Mouse (Mus musculus) forebrain, embryonic 11.5 days (tissue): ENCODE measurements around the gene Ggt5. TPM values are rescaled to one million over a fixed set of nuclear protein-coding genes. Genes with fewer than 3 reads are reported as not detected.

Source experiments
- ATAC-seq: fragments of 200-750 bp; cut with Nextera tagmentation; replicated peaks from 2 replicates; pipeline ENCODE4 v1.8.0; 2017; ENCODE audit warnings: moderate TSS enrichment; ENCODE audit not compliant: low FRiP score
- DNase-seq: peaks from one replicate; pipeline ENCODE4 v3.0.0-alpha.2; 2017; ENCODE audit warnings: low spot score
- H3K27ac ChIP-seq: fragments of 300-500 bp; sonication (generic); 2 replicates; pipeline ENCODE4 v1.5.1; 2014; ENCODE audit warnings: low read depth, low read length
- H3K27me3 ChIP-seq: fragments of 300-500 bp; sonication (generic); 2 replicates; pipeline ENCODE4 v1.6.1; 2014; ENCODE audit warnings: mild to moderate bottlenecking, low read length, mixed read lengths; ENCODE audit not compliant: control insufficient read depth, insufficient read depth
- H3K36me3 ChIP-seq: fragments of 300-500 bp; sonication (generic); 2 replicates; pipeline ENCODE4 v1.6.1; 2014; ENCODE audit warnings: mild to moderate bottlenecking, low read length, moderate library complexity, mixed read lengths; ENCODE audit not compliant: control insufficient read depth, insufficient read depth
- H3K4me1 ChIP-seq: fragments of 300-500 bp; sonication (generic); replicated peaks from 2 replicates; pipeline ENCODE4 v1.6.1; 2014; ENCODE audit warnings: low read length, mixed read lengths; ENCODE audit not compliant: control insufficient read depth, insufficient read depth
- H3K4me2 ChIP-seq: fragments of 300-500 bp; sonication (generic); 2 replicates; pipeline ENCODE4 v1.6.1; 2014; ENCODE audit warnings: low read depth, mild to moderate bottlenecking, low read length, moderate library complexity, mixed read lengths; ENCODE audit not compliant: severe bottlenecking
- H3K4me3 ChIP-seq: fragments of 300-500 bp; sonication (generic); 2 replicates; pipeline ENCODE4 v1.5.1; 2014; ENCODE audit warnings: low read depth, low read length
- H3K9ac ChIP-seq: fragments of 300-500 bp; sonication (generic); 2 replicates; pipeline ENCODE4 v1.6.1; 2014; ENCODE audit warnings: low read length
- H3K9me3 ChIP-seq: fragments of 300-500 bp; sonication (generic); 2 replicates; pipeline ENCODE4 v1.6.1; 2016; ENCODE audit warnings: low read length, mixed read lengths; ENCODE audit not compliant: control insufficient read depth
- WGBS: fragments of 180-500 bp; shearing (Covaris S2); extraction: QIAGEN DNeasy Blood & Tissue Kit; methylation state at CpG from one replicate; pipeline ENCODE4 v1.1.7; 2014; 5-methylcytosine and 5-hydroxymethylcytosine counted together
- polyA plus RNA-seq: library from polyadenylated mRNA; unstranded; fragments of >200 nt; fragmentation: Nextera tagmentation; extraction: Ambion mirVana; gene quantifications from 2 replicates; pipeline ENCODE4 v1.2.1, GENCODE M21; 2014

Gene Ggt5
- polyA plus RNA-seq, 1 experiment from 2014 or later = 0.67 TPM

DNA sequence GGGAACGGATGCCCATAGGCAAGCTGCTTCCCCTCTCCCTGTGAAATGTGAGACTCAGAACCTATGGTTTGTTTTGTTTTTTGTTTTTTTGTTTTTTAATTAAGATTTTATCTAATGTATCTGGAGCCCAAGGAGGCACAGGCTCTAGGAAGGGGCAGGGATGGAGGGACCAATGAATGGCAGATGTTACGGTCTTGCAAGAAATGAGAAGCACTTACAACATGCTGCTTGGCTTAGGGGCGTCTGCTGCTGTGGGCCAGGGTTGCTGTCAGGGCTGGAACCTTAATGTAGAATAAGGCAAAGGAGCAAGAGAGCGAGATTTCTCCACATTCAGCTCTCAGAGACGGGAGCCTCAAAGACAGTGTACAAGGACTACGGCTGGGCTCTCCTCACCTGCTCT lies 33.6 kb upstream of the Ggt5 start:
- 0 out of 2 replicates have a peak overlapping the region, but pooled peaks have one; percentile 4 for H3K9ac ChIP-seq
- no peak overlapping the region for H3K4me2 ChIP-seq
- H3K27ac ChIP-seq = peak overlapping the region; percentile 32; the same call in 1 of the 2 replicates
- no peaks in the 10 kb centered on the region for H3K36me3 ChIP-seq
- DNase-seq (no peak), ATAC-seq (no peak)
- 78% methylated on average over 6 of the region's 6 CpGs for WGBS
- peaks cover 11% of the 10 kb centered on the region for H3K27me3 ChIP-seq
- no peaks in the 10 kb centered on the region for H3K9me3 ChIP-seq
- no peak overlapping the region for H3K4me3 ChIP-seq
- H3K4me1 ChIP-seq = peaks cover 6% of the 10 kb centered on the region; the same call in 1 of the 2 replicates

GRCm38 (mm10) chr10:75556026-75556425 lies 33.1 kb upstream of the Ggt5 start:
- Histone ChIP-seq H3K27me3 (peaks cover 16% of the 10 kb centered on the region), H3K27ac (no peak overlapping the region), H3K36me3 (no peaks in the 10 kb centered on the region), H3K4me3 (no peak overlapping the region), H3K9me3 (no peaks in the 10 kb centered on the region), H3K9ac (0 out of 2 replicates have a peak overlapping the region, but pooled peaks have one; percentile 4), H3K4me1 (peaks cover 8% of the 10 kb centered on the region; the same call in 1 of the 2 replicates), H3K4me2 (no peak overlapping the region)
- DNase-seq = peak; percentile 71
- 43% methylated on average over 9 of the region's 9 CpGs for WGBS
- ATAC-seq = peak; percentile 55

- H3K36me3 ChIP-seq = no peaks in the 10 kb centered on the region
- ATAC-seq (no peak), DNase-seq (no peak)
- no peak overlapping the region for H3K27ac ChIP-seq
- H3K4me1 ChIP-seq = peaks cover 8% of the 10 kb centered on the region; the same call in 1 of the 2 replicates
- no peak overlapping the region for H3K4me3 ChIP-seq
- H3K9me3 ChIP-seq = no peaks in the 10 kb centered on the region
- peaks cover 22% of the 10 kb centered on the region for H3K27me3 ChIP-seq
- 30% methylated on average over 3 of the region's 3 CpGs for WGBS
- no peak overlapping the region for H3K9ac ChIP-seq
- H3K4me2 ChIP-seq = no peak overlapping the region
These were observed 30.6 kb upstream of the Ggt5 start for GRCm38 (mm10) chr10:75558515-75558914.

DNA sequence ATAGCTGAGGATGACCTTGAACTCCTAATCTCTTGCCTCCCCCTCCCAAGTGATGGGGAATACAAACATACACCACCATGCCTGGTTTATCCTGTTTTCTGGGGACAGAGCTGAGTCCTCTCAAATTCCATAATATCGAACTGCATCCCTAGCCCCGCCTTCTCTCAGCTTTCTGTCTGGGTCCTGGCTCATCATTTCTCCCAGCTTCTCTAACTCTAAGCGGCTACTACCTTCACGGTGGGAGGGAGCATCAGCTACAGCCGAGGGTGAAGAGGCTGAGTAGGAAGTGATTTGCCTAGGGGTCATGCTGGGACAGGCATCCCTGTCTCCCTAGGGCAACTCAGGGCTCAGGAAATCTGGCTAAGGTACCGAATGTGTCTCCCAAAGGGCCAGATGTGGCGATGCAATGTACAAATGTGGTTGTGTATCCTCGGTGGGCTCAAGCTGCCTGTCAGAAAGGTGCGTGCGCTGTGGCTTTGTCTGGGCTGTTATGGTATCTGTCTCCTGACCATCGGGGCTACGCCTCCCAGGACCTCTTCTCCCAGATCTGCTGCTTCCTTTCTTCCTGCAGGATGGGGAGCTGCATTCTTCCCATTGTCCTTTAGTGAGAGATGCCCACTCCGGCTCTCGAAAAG lies 30.0 kb upstream of the Ggt5 start:
- peak overlapping the region; percentile 96 for H3K4me2 ChIP-seq
- peaks cover 8% of the 10 kb centered on the region; the same call in 1 of the 2 replicates for H3K4me1 ChIP-seq
- peak overlapping the region; percentile 61 for H3K4me3 ChIP-seq
- DNase-seq (no peak), ATAC-seq (no peak)
- 2% methylated on average over 14 of the region's 14 CpGs for WGBS
- no peaks in the 10 kb centered on the region for H3K36me3 ChIP-seq
- H3K9me3 ChIP-seq = no peaks in the 10 kb centered on the region
- H3K27me3 ChIP-seq = peaks cover 22% of the 10 kb centered on the region
- H3K27ac ChIP-seq = no peak overlapping the region
- peak overlapping the region; percentile 79 for H3K9ac ChIP-seq

GRCm38 (mm10) chr10:75559676-75560548 lies 29.2 kb upstream of the Ggt5 start, which contains the start of gene Lrrc75b:
Gene Lrrc75b, minus strand, starts transcription at chr10:75560330.
- peak within 1 kb of the TSS; percentile 96 for H3K4me2 ChIP-seq
- no peaks in the 10 kb centered on the region for H3K36me3 ChIP-seq
- H3K4me1 ChIP-seq = peaks cover 8% of the 10 kb centered on the region; the same call in 1 of the 2 replicates
- no peak within 1 kb of the TSS for H3K27ac ChIP-seq
- peak; percentile 80 for DNase-seq
- no peaks in the 10 kb centered on the region for H3K9me3 ChIP-seq
- peak within 1 kb of the TSS; percentile 79 for H3K9ac ChIP-seq
- peaks cover 22% of the 10 kb centered on the region for H3K27me3 ChIP-seq
- under 1% methylated on average over 69 of the region's 75 CpGs for WGBS
- peak within 1 kb of the TSS; percentile 61 for H3K4me3 ChIP-seq
- peak; percentile 41 for ATAC-seq

DNA sequence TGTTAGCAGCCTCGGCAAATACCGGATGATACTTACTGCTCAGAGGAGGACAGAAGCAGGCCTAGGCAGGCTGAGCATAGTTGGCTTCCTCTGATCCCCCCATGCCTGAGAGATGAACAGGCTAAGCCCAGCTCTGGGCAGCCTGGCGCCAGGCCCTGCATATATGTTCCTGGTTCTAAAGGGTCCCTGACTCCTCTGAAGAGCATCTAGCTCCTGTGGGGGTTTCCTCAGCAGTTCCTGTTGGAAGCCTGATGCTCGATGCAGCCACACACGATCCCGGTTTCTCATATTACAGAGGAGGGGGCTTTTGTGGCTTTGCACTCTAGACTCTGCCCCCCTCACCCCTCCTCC lies 28.6 kb upstream of the Ggt5 start:
- ATAC-seq (no peak), DNase-seq (no peak)
- Histone ChIP-seq H3K9me3 (no peaks in the 10 kb centered on the region), H3K4me3 (peak overlapping the region; percentile 61), H3K9ac (peak overlapping the region; percentile 79), H3K27ac (no peak overlapping the region), H3K36me3 (no peaks in the 10 kb centered on the region), H3K4me1 (peaks cover 8% of the 10 kb centered on the region; the same call in 1 of the 2 replicates), H3K27me3 (peaks cover 22% of the 10 kb centered on the region), H3K4me2 (peak overlapping the region; percentile 96)
- WGBS = 4% methylated on average over 6 of the region's 6 CpGs

- Histone ChIP-seq H3K4me2 (peak within 1 kb of the TSS; percentile 96), H3K4me3 (peak within 1 kb of the TSS; percentile 61; the same call in 1 of the 2 replicates), H3K9ac (peak within 1 kb of the TSS; percentile 79), H3K27ac (no peak within 1 kb of the TSS), H3K9me3 (no peaks in the 10 kb centered on the region), H3K27me3 (peaks cover 22% of the 10 kb centered on the region), H3K4me1 (peaks cover 8% of the 10 kb centered on the region; the same call in 1 of the 2 replicates), H3K36me3 (no peaks in the 10 kb centered on the region)
- ATAC-seq (no peak), DNase-seq (peak; percentile 48)
- 46% methylated on average over 10 of the region's 10 CpGs for WGBS
These were observed 28.0 kb upstream of the Ggt5 start, which contains the start of gene Ggt1 for GRCm38 (mm10) chr10:75561071-75561654. Gene Ggt1, plus strand, starts transcription at chr10:75561604.

GRCm38 (mm10) chr10:75562596-75562995 lies 26.5 kb upstream of the Ggt5 start:
- no peak overlapping the region for H3K4me3 ChIP-seq
- WGBS = 84% methylated on average over 8 of the region's 8 CpGs
- H3K4me2 ChIP-seq = no peak overlapping the region
- ATAC-seq (no peak), DNase-seq (peak; percentile 29)
- H3K9me3 ChIP-seq = no peaks in the 10 kb centered on the region
- peaks cover 22% of the 10 kb centered on the region for H3K27me3 ChIP-seq
- H3K27ac ChIP-seq = no peak overlapping the region
- H3K9ac ChIP-seq = no peak overlapping the region
- H3K4me1 ChIP-seq = peaks cover 6% of the 10 kb centered on the region; the same call in 1 of the 2 replicates
- H3K36me3 ChIP-seq = no peaks in the 10 kb centered on the region
